Mouse (Mus musculus) kidney, adult 2 months (tissue): Measurements from ENCODE around the gene Sash1. TPM values are rescaled to one million over a fixed set of nuclear protein-coding genes. Genes with fewer than 3 reads are reported as not detected.

ENCODE experiments used
- DNase-seq: peaks from one replicate; pipeline ENCODE4 v3.0.0; 2021
- H3K27ac ChIP-seq: fragments of 200-500 bp; 2 replicates; pipeline ENCODE4 v1.5.1; 2012; ENCODE audit warnings: low read depth, low read length, control low read depth, inconsistent platforms; ENCODE audit not compliant: insufficient read depth
- H3K27me3 ChIP-seq: fragments of 200-500 bp; replicated peaks from 2 replicates; pipeline ENCODE4 v1.6.1; 2012; ENCODE audit warnings: mild to moderate bottlenecking, moderate library complexity, low read length, inconsistent platforms; ENCODE audit not compliant: control insufficient read depth, insufficient read depth
- H3K36me3 ChIP-seq: fragments of 200-500 bp; 2 replicates; pipeline ENCODE4 v1.6.1; 2012; ENCODE audit warnings: mild to moderate bottlenecking, moderate library complexity, low read length, inconsistent platforms; ENCODE audit not compliant: control insufficient read depth, insufficient read depth
- H3K4me1 ChIP-seq: fragments of 200-500 bp; 2 replicates; pipeline ENCODE4 v1.6.1; 2011; ENCODE audit warnings: low read length; ENCODE audit not compliant: control insufficient read depth, insufficient read depth
- H3K4me3 ChIP-seq: fragments of 200-500 bp; 2 replicates; pipeline ENCODE4 v1.5.1; 2011; ENCODE audit warnings: mild to moderate bottlenecking, low read depth, low read length, control low read depth; ENCODE audit not compliant: insufficient read depth
- CTCF ChIP-seq: fragments of 200-500 bp; conservative IDR thresholded peaks from 2 replicates; pipeline ENCODE4 v1.5.1; 2011; ENCODE audit warnings: low read depth, mild to moderate bottlenecking, control low read depth, low read length, moderate library complexity, mixed read lengths; ENCODE audit not compliant: insufficient read depth, insufficient read length
- POLR2A ChIP-seq: fragments of 200-500 bp; IDR thresholded peaks from one replicate; pipeline ENCODE4 v1.6.1; 2011; ENCODE audit warnings: low read depth, low read length, control low read depth
- WGBS: fragments of 180-500 bp; shearing (Covaris S2); methylation state at CpG from one replicate; pipeline ENCODE4 v1.1.7; 2018; 5-methylcytosine and 5-hydroxymethylcytosine counted together
- polyA plus RNA-seq: library from polyadenylated mRNA; depleted of rRNA; stranded (reverse); fragments of >200 nt; gene quantifications from 2 replicates; pipeline ENCODE4 v1.2.3, GENCODE M21; 2012

The Sash1 gene
- polyA plus RNA-seq, 1 experiment: 13.5 TPM

- Histone ChIP-seq H3K4me1 (peaks cover 15% of the 10 kb centered on the region; the same call in 1 of the 2 replicates), H3K4me3 (no peak overlapping the region), H3K36me3 (no peaks in the 10 kb centered on the region), H3K27ac (no peak overlapping the region), H3K27me3 (no peaks in the 10 kb centered on the region)
- no peak for TF ChIP-seq CTCF
- no peak for TF ChIP-seq POLR2A
- peak; percentile 47 for DNase-seq
Observed at GRCm38 (mm10) chr10:8928261-8928660, 42.4 kb upstream of the Sash1 start.

- TF ChIP-seq CTCF (no peak), POLR2A (no peak)
- Histone ChIP-seq H3K4me1 (peaks cover 12% of the 10 kb centered on the region; the same call in 1 of the 2 replicates), H3K27me3 (no peaks in the 10 kb centered on the region), H3K4me3 (no peak overlapping the region), H3K27ac (no peak overlapping the region), H3K36me3 (no peaks in the 10 kb centered on the region)
- 67% methylated on average over 3 of the region's 3 CpGs for WGBS
- DNase-seq: peak; percentile 70
Observed at GRCm38 (mm10) chr10:8926906-8927305, 41.0 kb upstream of the Sash1 start.

- Histone ChIP-seq H3K4me1 (peaks cover 12% of the 10 kb centered on the region; the same call in 1 of the 2 replicates), H3K4me3 (no peak overlapping the region), H3K27me3 (no peaks in the 10 kb centered on the region), H3K27ac (no peak overlapping the region), H3K36me3 (no peaks in the 10 kb centered on the region)
- WGBS: 85% methylated on average over 3 of the region's 3 CpGs
- TF ChIP-seq CTCF: no peak
- no peak for TF ChIP-seq POLR2A
- no peak for DNase-seq
Observed at GRCm38 (mm10) chr10:8926295-8926694, 40.4 kb upstream of the Sash1 start.

- TF ChIP-seq CTCF (no peak), POLR2A (no peak)
- Histone ChIP-seq H3K4me3 (no peak overlapping the region), H3K4me1 (peaks cover 12% of the 10 kb centered on the region; the same call in 1 of the 2 replicates), H3K27me3 (no peaks in the 10 kb centered on the region), H3K36me3 (no peaks in the 10 kb centered on the region), H3K27ac (no peak overlapping the region)
- WGBS: 76% methylated on average over 5 of the region's 5 CpGs
- no peak for DNase-seq
Observed at GRCm38 (mm10) chr10:8925299-8925698, 39.4 kb upstream of the Sash1 start.

- H3K36me3 ChIP-seq: no peaks in the 10 kb centered on the region
- no peak for TF ChIP-seq CTCF
- no peak for TF ChIP-seq POLR2A
- 88% methylated on average over 11 of the region's 11 CpGs for WGBS
- no peak overlapping the region for H3K27ac ChIP-seq
- H3K4me1 ChIP-seq: no peaks in the 10 kb centered on the region; the same call in 1 of the 2 replicates
- H3K27me3 ChIP-seq: no peaks in the 10 kb centered on the region
- DNase-seq: no peak
- no peak overlapping the region for H3K4me3 ChIP-seq
Observed at GRCm38 (mm10) chr10:8921098-8921693, 35.3 kb upstream of the Sash1 start.

DNA sequence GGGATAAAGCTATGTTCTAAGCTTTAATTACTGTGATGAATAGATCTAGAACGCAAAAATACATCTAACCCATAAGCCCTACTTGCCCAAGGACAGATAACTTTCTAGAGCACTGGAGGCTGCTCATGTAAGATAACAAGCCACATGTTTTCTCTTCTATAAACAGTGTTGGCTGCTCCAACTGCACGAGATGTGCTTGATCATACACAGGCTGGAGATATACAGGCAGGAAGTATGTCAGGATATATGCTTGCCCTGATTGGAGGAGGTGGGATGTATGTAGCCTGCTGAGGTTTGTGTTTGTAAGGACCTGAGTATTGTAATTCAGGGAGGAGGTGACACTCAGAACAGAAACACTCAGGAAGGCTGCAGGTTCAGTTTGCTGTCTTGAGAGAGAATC, 31.9 kb upstream of the Sash1 start:
- TF ChIP-seq POLR2A: no peak
- TF ChIP-seq CTCF: no peak

DNA sequence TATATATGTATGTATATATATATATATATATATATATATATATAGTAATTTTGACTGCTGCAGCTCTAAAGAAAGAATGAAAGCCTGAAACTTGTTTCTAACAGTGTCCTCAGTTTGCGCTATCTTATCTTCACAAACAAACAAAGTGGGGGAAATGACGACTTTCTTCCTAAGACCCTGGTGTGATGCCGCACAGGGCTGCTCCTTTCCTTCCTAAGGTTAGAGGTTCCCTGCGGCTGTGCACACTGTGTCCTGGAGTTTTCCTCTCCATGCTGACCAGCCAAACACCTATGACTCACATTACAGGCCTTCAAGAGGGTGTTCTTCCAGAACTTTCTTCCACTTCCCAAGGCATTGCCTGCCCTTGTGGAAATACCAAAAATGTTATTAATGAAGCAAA, 31.5 kb upstream of the Sash1 start:
- no peaks in the 10 kb centered on the region for H3K27me3 ChIP-seq
- H3K4me3 ChIP-seq: no peak overlapping the region
- H3K4me1 ChIP-seq: no peaks in the 10 kb centered on the region; the same call in 1 of the 2 replicates
- no peaks in the 10 kb centered on the region for H3K36me3 ChIP-seq
- DNase-seq: peak; percentile 35
- no peak overlapping the region for H3K27ac ChIP-seq
- 69% methylated on average over 4 of the region's 4 CpGs for WGBS
- no peak for TF ChIP-seq CTCF
- TF ChIP-seq POLR2A: no peak

More for the DNA sequence above, 31.9 kb upstream of the Sash1 start:
- no peaks in the 10 kb centered on the region for H3K36me3 ChIP-seq
- WGBS: 74% methylated on average over 2 of the region's 2 CpGs
- no peaks in the 10 kb centered on the region; the same call in 1 of the 2 replicates for H3K4me1 ChIP-seq
- DNase-seq: no peak
- H3K4me3 ChIP-seq: no peak overlapping the region
- H3K27ac ChIP-seq: peak overlapping the region; percentile 50; the same call in 1 of the 2 replicates
- H3K27me3 ChIP-seq: no peaks in the 10 kb centered on the region
